Comparison of ENCODE assay signal across 19 mouse cellular contexts in genomic region chr11:83961983-83962382, GRCm38 (mm10). TPM values are rescaled to one million over a fixed set of nuclear protein-coding genes. Genes with fewer than 3 reads are reported as not detected.
DNase-seq lines count a peak whose midpoint lies in the region; ATAC-seq lines count a peak whose summit lies in the region.
"Had no signal": no experiment of that assay in that cellular context is flagged by ENCODE, and none has a peak within 500 bp of the region (broad histone marks: within the 10 kb centered on the region; RNA-seq: fewer than 3 reads in every experiment).

No protein-coding gene starts in this region.

- ATAC-seq in frontal cortex, adult (ENCODE audit: low TSS enrichment), result peak; percentile 72
- ATAC-seq: activated CD4-positive, CD25-positive, alpha-beta regulatory T cell, adult 4 months; forebrain, embryonic 14.5 days; forebrain, postnatal 0 days had no signal

- no peak for DNase-seq in frontal cortex, postnatal 25 days (ENCODE audit: low spot score in 2 of 2)
- DNase-seq in left cerebral cortex, adult 18-20 months (ENCODE audit: low spot score in 2 of 2), result peak; percentile 26 to 48
- no peak for DNase-seq in left cerebral cortex, adult 11 months (ENCODE audit: low spot score)
- DNase-seq in right cerebral cortex, adult 18-20 months, result peak; percentile 50
- no peak for DNase-seq in right cerebral cortex, postnatal 10 days (ENCODE audit: low spot score in 2 of 2)
- no peak for DNase-seq in urinary bladder, postnatal 36 days (ENCODE audit: low spot score in 2 of 2)
- DNase-seq: adrenal gland, adult 8-10 months; adrenal gland, postnatal 36 days; cerebellum, adult 11 months; cerebellum, adult 2 months; cerebellum, adult 9-11 months; cerebellum, postnatal 25 days; forebrain, postnatal 0 days; gastrocnemius, adult 2 months; gastrocnemius, postnatal 14 days; heart, adult 11 months had no signal

RNA-seq across cellular contexts. Expression of gene Synrg, which starts 2.2 kb away (rescaled TPM):
- total RNA-seq in left cerebral cortex, adult 18-20 months (2021), result 10 to 100 TPM; 62.3 to 63.3 TPM

RNA-seq across cellular contexts. Expression of gene Ddx52, which starts 20.1 kb away (rescaled TPM):
- 10 to 100 TPM; 14.0 to 15.0 TPM for total RNA-seq in left cerebral cortex, adult 18-20 months (2021)

Comparison
In these comparisons a context has a peak if more than half of its experiments do, and no peak if none do; other contexts are left out.
1. DNase-seq: peak in left cerebral cortex, adult 18-20 months (2 of 2) and right cerebral cortex, adult 18-20 months (single experiment); none in frontal cortex, postnatal 25 days (0 of 2), left cerebral cortex, adult 11 months (single experiment), right cerebral cortex, postnatal 10 days (0 of 2) and urinary bladder, postnatal 36 days (0 of 2).